Mouse (Mus musculus): ENCODE results near the gene Gjd2. TPM values are rescaled to one million over a fixed set of nuclear protein-coding genes. Genes with fewer than 3 reads are reported as not detected.

Gjd2 gene
- polyA plus RNA-seq, 1 experiment from 2014 or later: 0.62 TPM

- no peaks in the 10 kb centered on the region for H3K36me3 ChIP-seq (ENCODE audit: control insufficient read depth, insufficient read depth, low read length)
- no peak overlapping the region for H3K9ac ChIP-seq (replicated peaks; ENCODE audit: low read depth, low read length)
- no peak for ATAC-seq (ENCODE audit: insufficient number of reproducible peaks, insufficient read depth, low FRiP score, low read depth)
- no peaks in the 10 kb centered on the region for H3K27me3 ChIP-seq (ENCODE audit: control insufficient read depth, insufficient read depth, low read length)
- H3K27ac ChIP-seq (ENCODE audit: low read length): no peak overlapping the region
- H3K4me1 ChIP-seq (ENCODE audit: control insufficient read depth, insufficient read depth, low read length): no peaks in the 10 kb centered on the region
- WGBS: 75% methylated on average over 7 of the region's 7 CpGs
- no peak overlapping the region for H3K4me2 ChIP-seq (replicated peaks; ENCODE audit: low read depth, low read length)
- no peak overlapping the region for H3K4me3 ChIP-seq (ENCODE audit: low read depth, low read length)
- no peaks in the 10 kb centered on the region for H3K9me3 ChIP-seq (ENCODE audit: control insufficient read depth, low read depth, low read length)
Observed at GRCm38 (mm10) chr2:114051111-114051870, 37.9 kb upstream of the Gjd2 start.

GRCm38 (mm10) chr2:114050150-114050549 is 36.7 kb upstream of the Gjd2 start:
- Histone ChIP-seq H3K4me3 (ENCODE audit: low read depth, low read length) (no peak overlapping the region), H3K4me1 (ENCODE audit: control insufficient read depth, insufficient read depth, low read length) (no peaks in the 10 kb centered on the region), H3K27ac (ENCODE audit: low read length) (no peak overlapping the region), H3K4me2 (replicated peaks; ENCODE audit: low read depth, low read length) (no peak overlapping the region), H3K9me3 (ENCODE audit: control insufficient read depth, low read depth, low read length) (no peaks in the 10 kb centered on the region), H3K36me3 (ENCODE audit: control insufficient read depth, insufficient read depth, low read length) (no peaks in the 10 kb centered on the region), H3K27me3 (ENCODE audit: control insufficient read depth, insufficient read depth, low read length) (no peaks in the 10 kb centered on the region), H3K9ac (replicated peaks; ENCODE audit: low read depth, low read length) (no peak overlapping the region)
- no peak for ATAC-seq (ENCODE audit: insufficient number of reproducible peaks, insufficient read depth, low FRiP score, low read depth)
- WGBS: 92% methylated on average over 7 of the region's 7 CpGs

GRCm38 (mm10) chr2:114049372-114049771 is 36.0 kb upstream of the Gjd2 start:
- Histone ChIP-seq H3K4me3 (ENCODE audit: low read depth, low read length) (no peak overlapping the region), H3K9me3 (ENCODE audit: control insufficient read depth, low read depth, low read length) (no peaks in the 10 kb centered on the region), H3K9ac (replicated peaks; ENCODE audit: low read depth, low read length) (no peak overlapping the region), H3K4me2 (replicated peaks; ENCODE audit: low read depth, low read length) (no peak overlapping the region), H3K27ac (ENCODE audit: low read length) (no peak overlapping the region), H3K27me3 (ENCODE audit: control insufficient read depth, insufficient read depth, low read length) (no peaks in the 10 kb centered on the region), H3K36me3 (ENCODE audit: control insufficient read depth, insufficient read depth, low read length) (no peaks in the 10 kb centered on the region), H3K4me1 (ENCODE audit: control insufficient read depth, insufficient read depth, low read length) (no peaks in the 10 kb centered on the region)
- ATAC-seq (ENCODE audit: insufficient number of reproducible peaks, insufficient read depth, low FRiP score, low read depth): no peak
- 89% methylated on average over 7 of the region's 7 CpGs for WGBS

GRCm38 (mm10) chr2:114047960-114048611 is 34.7 kb upstream of the Gjd2 start:
- no peak overlapping the region for H3K27ac ChIP-seq (ENCODE audit: low read length)
- H3K27me3 ChIP-seq (ENCODE audit: control insufficient read depth, insufficient read depth, low read length): no peaks in the 10 kb centered on the region
- no peaks in the 10 kb centered on the region for H3K4me1 ChIP-seq (ENCODE audit: control insufficient read depth, insufficient read depth, low read length)
- no peak overlapping the region for H3K9ac ChIP-seq (replicated peaks; ENCODE audit: low read depth, low read length)
- H3K36me3 ChIP-seq (ENCODE audit: control insufficient read depth, insufficient read depth, low read length): no peaks in the 10 kb centered on the region
- H3K9me3 ChIP-seq (ENCODE audit: control insufficient read depth, low read depth, low read length): no peaks in the 10 kb centered on the region
- H3K4me2 ChIP-seq (replicated peaks; ENCODE audit: low read depth, low read length): no peak overlapping the region
- WGBS: 80% methylated on average over 5 of the region's 5 CpGs
- no peak for ATAC-seq (ENCODE audit: insufficient number of reproducible peaks, insufficient read depth, low FRiP score, low read depth)
- H3K4me3 ChIP-seq (ENCODE audit: low read depth, low read length): no peak overlapping the region

- Histone ChIP-seq H3K36me3 (ENCODE audit: control insufficient read depth, insufficient read depth, low read length) (no peaks in the 10 kb centered on the region), H3K4me3 (ENCODE audit: low read depth, low read length) (no peak overlapping the region), H3K27me3 (ENCODE audit: control insufficient read depth, insufficient read depth, low read length) (no peaks in the 10 kb centered on the region), H3K4me1 (ENCODE audit: control insufficient read depth, insufficient read depth, low read length) (no peaks in the 10 kb centered on the region), H3K9me3 (ENCODE audit: control insufficient read depth, low read depth, low read length) (no peaks in the 10 kb centered on the region), H3K27ac (ENCODE audit: low read length) (no peak overlapping the region), H3K9ac (replicated peaks; ENCODE audit: low read depth, low read length) (no peak overlapping the region), H3K4me2 (replicated peaks; ENCODE audit: low read depth, low read length) (no peak overlapping the region)
- ATAC-seq (ENCODE audit: insufficient number of reproducible peaks, insufficient read depth, low FRiP score, low read depth): no peak
- 92% methylated on average over 5 of the region's 5 CpGs for WGBS
Observed at GRCm38 (mm10) chr2:114046151-114046664, 32.8 kb upstream of the Gjd2 start.

- no peaks in the 10 kb centered on the region for H3K4me1 ChIP-seq (ENCODE audit: control insufficient read depth, insufficient read depth, low read length)
- WGBS: 66% methylated on average over 2 of the region's 2 CpGs
Observed at GRCm38 (mm10) chr2:114037926-114038325, 24.5 kb upstream of the Gjd2 start.

GRCm38 (mm10) chr2:114032259-114032658 is 18.8 kb upstream of the Gjd2 start:
- Histone ChIP-seq H3K4me1 (ENCODE audit: control insufficient read depth, insufficient read depth, low read length) (no peaks in the 10 kb centered on the region), H3K4me2 (replicated peaks; ENCODE audit: low read depth, low read length) (no peak overlapping the region), H3K27me3 (ENCODE audit: control insufficient read depth, insufficient read depth, low read length) (no peaks in the 10 kb centered on the region), H3K4me3 (ENCODE audit: low read depth, low read length) (no peak overlapping the region), H3K36me3 (ENCODE audit: control insufficient read depth, insufficient read depth, low read length) (no peaks in the 10 kb centered on the region), H3K9ac (replicated peaks; ENCODE audit: low read depth, low read length) (no peak overlapping the region), H3K27ac (ENCODE audit: low read length) (no peak overlapping the region), H3K9me3 (ENCODE audit: control insufficient read depth, low read depth, low read length) (no peaks in the 10 kb centered on the region)
- no peak for ATAC-seq (ENCODE audit: insufficient number of reproducible peaks, insufficient read depth, low FRiP score, low read depth)
- WGBS: 34% methylated on average over 2 of the region's 2 CpGs

More at GRCm38 (mm10) chr2:114037926-114038325, 24.5 kb upstream of the Gjd2 start:
- ATAC-seq (ENCODE audit: insufficient number of reproducible peaks, insufficient read depth, low FRiP score, low read depth): no peak
- H3K36me3 ChIP-seq (ENCODE audit: control insufficient read depth, insufficient read depth, low read length): no peaks in the 10 kb centered on the region
- no peaks in the 10 kb centered on the region for H3K27me3 ChIP-seq (ENCODE audit: control insufficient read depth, insufficient read depth, low read length)
- H3K27ac ChIP-seq (ENCODE audit: low read length): no peak overlapping the region
- no peaks in the 10 kb centered on the region for H3K9me3 ChIP-seq (ENCODE audit: control insufficient read depth, low read depth, low read length)
- H3K4me3 ChIP-seq (ENCODE audit: low read depth, low read length): no peak overlapping the region
- H3K4me2 ChIP-seq (replicated peaks; ENCODE audit: low read depth, low read length): no peak overlapping the region
- H3K9ac ChIP-seq (replicated peaks; ENCODE audit: low read depth, low read length): no peak overlapping the region

GRCm38 (mm10) chr2:114023383-114023782 is 10.0 kb upstream of the Gjd2 start:
- no peak overlapping the region for H3K4me2 ChIP-seq (replicated peaks; ENCODE audit: low read depth, low read length)
- H3K36me3 ChIP-seq (ENCODE audit: control insufficient read depth, insufficient read depth, low read length): no peaks in the 10 kb centered on the region
- H3K27me3 ChIP-seq (ENCODE audit: control insufficient read depth, insufficient read depth, low read length): no peaks in the 10 kb centered on the region
- WGBS: 87% methylated on average over 6 of the region's 6 CpGs
- H3K4me3 ChIP-seq (ENCODE audit: low read depth, low read length): no peak overlapping the region
- no peaks in the 10 kb centered on the region for H3K9me3 ChIP-seq (ENCODE audit: control insufficient read depth, low read depth, low read length)
- no peak overlapping the region for H3K9ac ChIP-seq (replicated peaks; ENCODE audit: low read depth, low read length)
- ATAC-seq (ENCODE audit: insufficient number of reproducible peaks, insufficient read depth, low FRiP score, low read depth): no peak
- no peaks in the 10 kb centered on the region for H3K4me1 ChIP-seq (ENCODE audit: control insufficient read depth, insufficient read depth, low read length)
- H3K27ac ChIP-seq (ENCODE audit: low read length): no peak overlapping the region
